Mouse (Mus musculus) MEL (cell line): ENCODE results near the gene Kif3a. TPM values are rescaled to one million over a fixed set of nuclear protein-coding genes. Genes with fewer than 3 reads are reported as not detected.

Experiments used
- DNase-seq: peaks from one replicate; pipeline ENCODE4 v3.0.0; 2011; ENCODE audit warnings: low read depth, low spot score
- H3K27ac ChIP-seq: 2 replicates; pipeline ENCODE4 v1.5.1; 2012; ENCODE audit warnings: low read depth, mild to moderate bottlenecking, control low read depth, low read length, moderate library complexity; ENCODE audit not compliant: control insufficient read depth
- H3K27me3 ChIP-seq, 2 experiments: fragments of 150-350 bp in 1 of 2; sonication (generic) in 1 of 2; 2 replicates each; pipeline ENCODE4 v1.6.1; 2012; ENCODE audit warnings: low read length in 2 of 2, mild to moderate bottlenecking in 2 of 2, improper control_type of control experiment in 1 of 2, moderate library complexity in 1 of 2; ENCODE audit not compliant: insufficient read depth in 2 of 2, control insufficient read depth in 1 of 2
- H3K36me3 ChIP-seq, 2 experiments: 2 replicates each; pipeline ENCODE4 v1.6.1; 2012 to 2014; ENCODE audit warnings: low read length in 2 of 2, improper control_type of control experiment in 1 of 2, inconsistent platforms in 1 of 2, mild to moderate bottlenecking in 1 of 2; ENCODE audit not compliant: insufficient read depth in 2 of 2, control insufficient read depth in 1 of 2
- H3K4me1 ChIP-seq, 2 experiments: fragments of 150-350 bp in 1 of 2; sonication (generic) in 1 of 2; 2 replicates each; pipeline ENCODE4 v1.6.1; 2012; ENCODE audit warnings: low read length in 2 of 2, improper control_type of control experiment in 1 of 2, mild to moderate bottlenecking in 1 of 2; ENCODE audit not compliant: insufficient read depth in 2 of 2, control insufficient read depth in 1 of 2
- H3K4me3 ChIP-seq, 2 experiments: fragments of 150-350 bp in 1 of 2; sonication (generic) in 1 of 2; 2 replicates each; pipeline ENCODE4 v1.5.1; 2012; ENCODE audit warnings: low read depth in 2 of 2, low read length in 2 of 2, mild to moderate bottlenecking in 2 of 2, moderate library complexity in 2 of 2, control low read depth in 1 of 2, improper control_type of control experiment in 1 of 2; ENCODE audit not compliant: control insufficient read depth in 1 of 2, insufficient read depth in 1 of 2
- H3K79me2 ChIP-seq: 2 replicates; pipeline ENCODE4 v1.6.1; 2012; ENCODE audit warnings: mild to moderate bottlenecking, low read length, moderate library complexity; ENCODE audit not compliant: control insufficient read depth, poor library complexity, insufficient read depth
- H3K9ac ChIP-seq: 2 replicates; pipeline ENCODE4 v1.6.1; 2012; ENCODE audit warnings: low read depth, mild to moderate bottlenecking, control low read depth, low read length, moderate library complexity; ENCODE audit not compliant: control insufficient read depth, poor library complexity, severe bottlenecking
- H3K9me3 ChIP-seq: fragments of 150-350 bp; sonication (generic); replicated peaks from 2 replicates; pipeline ENCODE4 v1.6.1; 2012; ENCODE audit warnings: mild to moderate bottlenecking, low read length, improper control_type of control experiment, moderate library complexity; ENCODE audit not compliant: insufficient read depth
- CHD1 ChIP-seq: IDR thresholded peaks from 2 replicates; pipeline ENCODE4 v1.6.1; 2012; ENCODE audit warnings: low read depth, mild to moderate bottlenecking, inconsistent platforms, low read length, improper control_type of control experiment
- CHD2 ChIP-seq: IDR thresholded peaks from 2 replicates; pipeline ENCODE4 v1.6.1; 2011; ENCODE audit warnings: low read length, improper control_type of control experiment
- CTCF ChIP-seq, 3 experiments: IDR thresholded peaks in 2 of 3; conservative IDR thresholded peaks in 1 of 3; 2 replicates each; pipeline ENCODE4 v1.5.1; 2011 to 2012; ENCODE audit warnings: low read length in 3 of 3, low read depth in 2 of 3, mild to moderate bottlenecking in 2 of 3, improper control_type of control experiment in 1 of 3, inconsistent platforms in 1 of 3, mixed read lengths in 1 of 3, moderate library complexity in 1 of 3; ENCODE audit not compliant: control insufficient read depth in 1 of 3, insufficient read depth in 1 of 3, poor library complexity in 1 of 3, severe bottlenecking in 1 of 3
- E2F4 ChIP-seq: IDR thresholded peaks from 2 replicates; pipeline ENCODE4 v1.6.1; 2011; ENCODE audit warnings: low read depth, low read length, improper control_type of control experiment, borderline replicate concordance
- GABPA ChIP-seq: IDR thresholded peaks from 2 replicates; pipeline ENCODE4 v1.6.1; 2012; ENCODE audit warnings: low read depth, mild to moderate bottlenecking, inconsistent platforms, low read length, improper control_type of control experiment, moderate library complexity
- GATA1 ChIP-seq: IDR thresholded peaks from 2 replicates; pipeline ENCODE4 v1.6.1; 2011; ENCODE audit warnings: low read depth, low read length, improper control_type of control experiment
- HCFC1 ChIP-seq: IDR thresholded peaks from 2 replicates; pipeline ENCODE4 v1.6.1; 2012; ENCODE audit warnings: low read depth, mild to moderate bottlenecking, inconsistent platforms, low read length, improper control_type of control experiment, moderate library complexity
- JUND ChIP-seq: IDR thresholded peaks from 2 replicates; pipeline ENCODE4 v1.6.1; 2011; ENCODE audit warnings: low read depth, mild to moderate bottlenecking, improper control_type of control experiment, low read length
- KAT2A ChIP-seq: conservative IDR thresholded peaks from 2 replicates; pipeline ENCODE4 v1.6.1; 2012; ENCODE audit warnings: low read depth, low read length, improper control_type of control experiment, inconsistent platforms
- MAX ChIP-seq: IDR thresholded peaks from 2 replicates; pipeline ENCODE4 v1.6.1; 2011; ENCODE audit warnings: low read length, improper control_type of control experiment
- MXI1 ChIP-seq: IDR thresholded peaks from 2 replicates; pipeline ENCODE4 v1.6.1; 2011; ENCODE audit warnings: mild to moderate bottlenecking, low read depth, low read length, improper control_type of control experiment
- MYB ChIP-seq: IDR thresholded peaks from 2 replicates; pipeline ENCODE4 v1.6.1; 2011; ENCODE audit warnings: mild to moderate bottlenecking, low read depth, low read length, improper control_type of control experiment
- MYC ChIP-seq: IDR thresholded peaks from 2 replicates; pipeline ENCODE4 v1.6.1; 2011; ENCODE audit warnings: low read depth, mild to moderate bottlenecking, low read length, improper control_type of control experiment, moderate library complexity
- SIN3A ChIP-seq: IDR thresholded peaks from 2 replicates; pipeline ENCODE4 v1.6.1; 2012; ENCODE audit warnings: low read length, improper control_type of control experiment, inconsistent platforms
- SMC3 ChIP-seq: IDR thresholded peaks from 2 replicates; pipeline ENCODE4 v1.6.1; 2011; ENCODE audit warnings: low read depth, low read length, improper control_type of control experiment
- UBTF ChIP-seq: IDR thresholded peaks from 2 replicates; pipeline ENCODE4 v1.6.1; 2012; ENCODE audit warnings: low read depth, mild to moderate bottlenecking, inconsistent platforms, low read length, improper control_type of control experiment, moderate library complexity, borderline replicate concordance; ENCODE audit not compliant: insufficient read depth
- USF1 ChIP-seq: IDR thresholded peaks from 2 replicates; pipeline ENCODE4 v1.6.1; 2014; ENCODE audit warnings: low read depth, mild to moderate bottlenecking, inconsistent platforms, low read length, improper control_type of control experiment, moderate library complexity
- USF2 ChIP-seq, 2 experiments: IDR thresholded peaks; 2 replicates each; pipeline ENCODE4 v1.6.1; 2011 to 2012; ENCODE audit warnings: improper control_type of control experiment in 2 of 2, low read length in 2 of 2, borderline replicate concordance in 1 of 2, inconsistent platforms in 1 of 2, low read depth in 1 of 2, mild to moderate bottlenecking in 1 of 2; ENCODE audit not compliant: insufficient read depth in 1 of 2
- ZC3H11A ChIP-seq: IDR thresholded peaks from 2 replicates; pipeline ENCODE4 v1.6.1; 2012; ENCODE audit warnings: low read depth, mild to moderate bottlenecking, inconsistent platforms, low read length, improper control_type of control experiment
- ZKSCAN1 ChIP-seq: IDR thresholded peaks from 2 replicates; pipeline ENCODE4 v1.6.1; 2012; ENCODE audit warnings: low read depth, mild to moderate bottlenecking, inconsistent platforms, low read length, improper control_type of control experiment, moderate library complexity
- ZMIZ1 ChIP-seq: IDR thresholded peaks from 2 replicates; pipeline ENCODE4 v1.6.1; 2012; ENCODE audit warnings: low read depth, mild to moderate bottlenecking, inconsistent platforms, low read length, improper control_type of control experiment, moderate library complexity
- ZNF384 ChIP-seq: IDR thresholded peaks from 2 replicates; pipeline ENCODE4 v1.6.1; 2012; ENCODE audit warnings: low read depth, mild to moderate bottlenecking, inconsistent platforms, low read length, improper control_type of control experiment
- polyA plus RNA-seq, 2 experiments: library from polyadenylated mRNA; stranded (reverse) in 1 of 2; unstranded in 1 of 2; fragments of >175 nt in 1 of 2; fragments of >200 nt in 1 of 2; gene quantifications; 2 replicates each; pipeline versions ENCODE4 v1.2.1 to v1.2.4; 2012; ENCODE audit warnings: low replicate concordance in 2 of 2, low read depth in 1 of 2; ENCODE audit not compliant: insufficient read length in 2 of 2, insufficient read depth in 1 of 2, missing spikeins in 1 of 2
- total RNA-seq: library from RNA; depleted of rRNA; stranded (reverse); fragments of 300-350 nt; gene quantifications from 2 replicates; pipeline ENCODE4 v1.2.3, GENCODE M21; 2012

The Kif3a gene
- total and polyA plus RNA-seq, 3 experiments, result 13.6 to 88.3 (median 17.1) TPM

GRCm38 (mm10) chr11:53615575-53615974, 48.4 kb downstream of the Kif3a start:
- Histone ChIP-seq H3K9ac (peak overlapping the region; percentile 88), H3K4me3 (peak overlapping the region; percentile 83 to 97), H3K9me3 (no peaks in the 10 kb centered on the region), H3K79me2 (peaks cover 22% of the 10 kb centered on the region), H3K36me3 (peaks cover 0 to 42% of the 10 kb centered on the region in 2 experiments), H3K4me1 (peaks cover 34 to 43% of the 10 kb centered on the region in 2 experiments), H3K27me3 (no peaks in the 10 kb centered on the region), H3K27ac (peak overlapping the region; percentile 97)
- DNase-seq, result no peak
- TF ChIP-seq UBTF (no peak), SMC3 (no peak; the same call in 1 of the 2 replicates), ZC3H11A (no peak), E2F4 (no peak), KAT2A (no peak), USF1 (no peak), MAX (peak; percentile 39; the same call in 1 of the 2 replicates), SIN3A (peak; percentile 13; the same call in 1 of the 2 replicates), MXI1 (peak; percentile 53), CHD1 (no peak), JUND (no peak), GATA1 (no peak), GABPA (no peak), ZMIZ1 (no peak), ZNF384 (peak; percentile 20; the same call in 1 of the 2 replicates), ZKSCAN1 (no peak), HCFC1 (no peak), MYC (0 out of 2 replicates have a peak, but pooled peaks have one; percentile 22), USF2 (IDR thresholded peaks at IDR 0.05; ENCODE audit: borderline replicate concordance in 1 of 2, insufficient read depth in 1 of 2, low read depth in 1 of 2, low read length in 2 of 2) (no peak), CHD2 (no peak), CTCF (IDR thresholded peaks at IDR 0.05 in 2 of 3, conservative IDR thresholded peaks at IDR 0.05 in 1 of 3; ENCODE audit: control insufficient read depth in 1 of 3, insufficient read depth in 1 of 3, low read depth in 2 of 3, low read length in 3 of 3, poor library complexity in 1 of 3, severe bottlenecking in 1 of 3) (no peak), MYB (no peak)
